Mouse (Mus musculus): ENCODE results near the gene Fdps. TPM values are rescaled to one million over a fixed set of nuclear protein-coding genes. Genes with fewer than 3 reads are reported as not detected.

The Fdps gene
- polyA plus RNA-seq (2014; fragmentation: Nextera tagmentation; extraction: Ambion mirVana): 183 and 205 TPM in 2 replicates

- H3K36me3 ChIP-seq (ENCODE audit: control insufficient read depth, insufficient read depth, low read length): peaks cover 30% of the 10 kb centered on the region
- H3K27me3 ChIP-seq (replicated peaks; ENCODE audit: control insufficient read depth, insufficient read depth, low read length): no peaks in the 10 kb centered on the region
- peak within 1 kb of the TSS; percentile 75 for H3K27ac ChIP-seq (replicated peaks; ENCODE audit: low read depth, low read length)
- under 1% methylated on average over 25 of the region's 26 CpGs for WGBS
- peak within 1 kb of the TSS; percentile 84 for H3K4me2 ChIP-seq (ENCODE audit: low read depth, low read length)
- ATAC-seq (ENCODE audit: low read depth) (peak; percentile 99), DNase-seq (ENCODE audit: low spot score) (peak; percentile 100)
- H3K4me3 ChIP-seq (ENCODE audit: low read depth, low read length): peak within 1 kb of the TSS; percentile 70
- H3K9ac ChIP-seq (ENCODE audit: low read depth, low read length): peak within 1 kb of the TSS; percentile 75
- no peaks in the 10 kb centered on the region for H3K9me3 ChIP-seq (ENCODE audit: control insufficient read depth, low read length)
- peaks cover 12% of the 10 kb centered on the region for H3K4me1 ChIP-seq (ENCODE audit: control insufficient read depth, insufficient read depth, low read length)
These were observed at the start of gene Fdps for GRCm38 (mm10) chr3:89101812-89102494. Fdps (minus strand) TSS chr3:89101959.

DNA sequence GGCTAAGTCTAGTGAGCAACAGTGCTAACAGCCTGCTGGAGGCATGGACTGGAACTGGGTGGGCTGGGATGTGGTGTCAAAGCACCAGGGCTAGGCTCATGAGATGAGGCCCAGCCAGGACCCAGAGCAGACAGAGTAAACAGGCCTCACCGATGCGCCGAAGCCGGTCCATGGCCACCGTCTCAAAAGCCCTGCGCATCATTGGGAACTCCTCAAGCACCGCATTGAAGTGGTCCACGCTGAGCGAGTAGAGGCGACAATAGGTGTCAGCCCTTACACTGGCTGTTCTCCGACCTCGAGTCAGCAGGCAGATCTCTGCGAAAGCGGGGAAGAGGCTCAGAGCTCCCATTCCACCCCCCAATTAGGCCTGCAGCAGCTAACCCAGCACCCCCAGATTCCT, 46.8 kb upstream of the Fdps start:
- H3K4me2 ChIP-seq (ENCODE audit: low read depth, low read length): no peak overlapping the region

DNA sequence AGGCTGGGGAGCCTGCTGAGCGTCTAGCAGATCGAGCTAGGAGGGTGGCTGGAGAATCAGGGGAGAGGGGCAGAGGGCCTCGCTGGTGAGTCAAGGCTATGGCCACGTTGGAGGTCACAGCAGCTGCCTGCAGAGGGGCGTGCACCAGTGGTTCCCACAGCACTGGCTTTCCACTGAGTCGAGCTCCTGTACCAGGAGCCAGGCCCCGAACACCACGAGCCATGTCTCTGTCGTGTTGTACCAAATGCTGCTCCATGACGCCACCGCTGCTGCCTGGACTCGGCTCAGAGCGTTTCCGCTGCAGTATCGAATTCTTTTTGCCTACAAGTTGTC, 46.2 kb upstream of the Fdps start:
- DNase-seq (ENCODE audit: low spot score) (no peak), ATAC-seq (ENCODE audit: low read depth) (peak; percentile 34)
- no peaks in the 10 kb centered on the region for H3K9me3 ChIP-seq (ENCODE audit: control insufficient read depth, low read length)
- H3K4me3 ChIP-seq (ENCODE audit: low read depth, low read length): peak overlapping the region; percentile 31
- H3K27me3 ChIP-seq (replicated peaks; ENCODE audit: control insufficient read depth, insufficient read depth, low read length): peaks cover 31% of the 10 kb centered on the region; the same call in 1 of the 2 replicates
- 6% methylated on average over 10 of the region's 15 CpGs for WGBS
- peak overlapping the region; percentile 51; the same call in 1 of the 2 replicates for H3K9ac ChIP-seq (ENCODE audit: low read depth, low read length)
- peak overlapping the region; percentile 57 for H3K4me2 ChIP-seq (ENCODE audit: low read depth, low read length)
- peaks cover 5% of the 10 kb centered on the region; the same call in 1 of the 2 replicates for H3K4me1 ChIP-seq (ENCODE audit: control insufficient read depth, insufficient read depth, low read length)
- no peaks in the 10 kb centered on the region for H3K36me3 ChIP-seq (ENCODE audit: control insufficient read depth, insufficient read depth, low read length)
- no peak overlapping the region for H3K27ac ChIP-seq (replicated peaks; ENCODE audit: low read depth, low read length)

More for the DNA sequence above, 46.8 kb upstream of the Fdps start:
- Histone ChIP-seq H3K36me3 (ENCODE audit: control insufficient read depth, insufficient read depth, low read length) (no peaks in the 10 kb centered on the region), H3K9me3 (ENCODE audit: control insufficient read depth, low read length) (no peaks in the 10 kb centered on the region), H3K9ac (ENCODE audit: low read depth, low read length) (no peak overlapping the region), H3K27ac (replicated peaks; ENCODE audit: low read depth, low read length) (no peak overlapping the region), H3K4me3 (ENCODE audit: low read depth, low read length) (no peak overlapping the region), H3K27me3 (replicated peaks; ENCODE audit: control insufficient read depth, insufficient read depth, low read length) (peaks cover 31% of the 10 kb centered on the region; the same call in 1 of the 2 replicates), H3K4me1 (ENCODE audit: control insufficient read depth, insufficient read depth, low read length) (peaks cover 5% of the 10 kb centered on the region; the same call in 1 of the 2 replicates)
- DNase-seq (ENCODE audit: low spot score) (no peak), ATAC-seq (ENCODE audit: low read depth) (no peak)
- WGBS: 66% methylated on average over 14 of the region's 14 CpGs

- H3K4me2 ChIP-seq (ENCODE audit: low read depth, low read length): peak overlapping the region; percentile 57
- peak overlapping the region; percentile 51; the same call in 1 of the 2 replicates for H3K9ac ChIP-seq (ENCODE audit: low read depth, low read length)
- ATAC-seq (ENCODE audit: low read depth) (peak; percentile 85), DNase-seq (ENCODE audit: low spot score) (no peak)
- peaks cover 5% of the 10 kb centered on the region; the same call in 1 of the 2 replicates for H3K4me1 ChIP-seq (ENCODE audit: control insufficient read depth, insufficient read depth, low read length)
- 24% methylated on average over 23 of the region's 26 CpGs for WGBS
- H3K4me3 ChIP-seq (ENCODE audit: low read depth, low read length): peak overlapping the region; percentile 31
- H3K27me3 ChIP-seq (replicated peaks; ENCODE audit: control insufficient read depth, insufficient read depth, low read length): peaks cover 31% of the 10 kb centered on the region; the same call in 1 of the 2 replicates
- no peaks in the 10 kb centered on the region for H3K36me3 ChIP-seq (ENCODE audit: control insufficient read depth, insufficient read depth, low read length)
- H3K27ac ChIP-seq (replicated peaks; ENCODE audit: low read depth, low read length): no peak overlapping the region
- H3K9me3 ChIP-seq (ENCODE audit: control insufficient read depth, low read length): no peaks in the 10 kb centered on the region
These were observed 45.6 kb upstream of the Fdps start for GRCm38 (mm10) chr3:89147101-89147978.

DNA sequence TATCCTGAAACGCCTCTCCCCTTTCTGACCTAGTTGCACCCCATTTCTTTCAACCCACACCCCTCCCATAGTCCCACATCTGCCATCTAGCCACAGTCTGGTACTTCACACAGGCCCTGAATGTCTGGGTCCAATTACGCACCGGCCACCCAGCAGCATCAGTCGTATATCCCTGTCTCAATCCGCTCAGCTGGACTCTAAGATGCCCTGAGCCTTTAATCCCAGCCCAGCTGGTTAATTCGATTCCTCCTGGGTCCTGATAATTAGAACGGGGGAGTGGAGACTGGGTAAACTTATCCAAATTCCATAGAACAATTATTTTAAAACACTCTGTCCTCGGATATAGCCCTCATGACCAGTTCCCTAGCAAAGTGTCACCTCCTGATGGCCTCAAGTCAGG, 43.8 kb upstream of the Fdps start:
- no peak for DNase-seq (ENCODE audit: low spot score)
- H3K4me1 ChIP-seq (ENCODE audit: control insufficient read depth, insufficient read depth, low read length): peaks cover 5% of the 10 kb centered on the region; the same call in 1 of the 2 replicates
- H3K36me3 ChIP-seq (ENCODE audit: control insufficient read depth, insufficient read depth, low read length): no peaks in the 10 kb centered on the region
- H3K4me3 ChIP-seq (ENCODE audit: low read depth, low read length): no peak overlapping the region
- no peaks in the 10 kb centered on the region for H3K9me3 ChIP-seq (ENCODE audit: control insufficient read depth, low read length)
- H3K27me3 ChIP-seq (replicated peaks; ENCODE audit: control insufficient read depth, insufficient read depth, low read length): peaks cover 28% of the 10 kb centered on the region; the same call in 1 of the 2 replicates
- 19% methylated on average over 8 of the region's 8 CpGs for WGBS
- H3K27ac ChIP-seq (replicated peaks; ENCODE audit: low read depth, low read length): no peak overlapping the region
- ATAC-seq (ENCODE audit: low read depth): peak; percentile 32; the same call in 1 of the 2 replicates
- no peak overlapping the region for H3K4me2 ChIP-seq (ENCODE audit: low read depth, low read length)
- no peak overlapping the region for H3K9ac ChIP-seq (ENCODE audit: low read depth, low read length)

DNA sequence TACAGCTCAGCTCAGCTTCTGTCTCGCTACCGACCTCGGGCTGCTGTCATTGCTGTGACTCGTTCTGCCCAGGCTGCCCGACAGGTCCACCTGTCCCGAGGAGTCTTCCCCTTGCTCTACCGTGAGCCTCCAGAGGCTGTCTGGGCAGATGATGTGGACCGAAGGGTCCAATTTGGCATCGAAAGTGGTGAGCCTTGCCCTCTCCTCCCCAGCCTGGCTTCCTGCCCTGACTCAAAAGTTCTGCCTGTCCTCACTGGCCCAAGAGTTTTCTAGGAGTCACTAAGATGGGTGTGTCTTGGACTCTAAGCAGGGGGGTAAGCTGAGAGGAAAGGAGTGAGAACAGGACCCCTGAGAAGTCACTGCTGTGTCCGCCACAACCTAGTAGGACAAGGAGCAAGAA, 43.1 kb upstream of the Fdps start:
- DNase-seq (ENCODE audit: low spot score): no peak
- Histone ChIP-seq H3K4me1 (ENCODE audit: control insufficient read depth, insufficient read depth, low read length) (peaks cover 5% of the 10 kb centered on the region; the same call in 1 of the 2 replicates), H3K9ac (ENCODE audit: low read depth, low read length) (no peak overlapping the region), H3K4me3 (ENCODE audit: low read depth, low read length) (no peak overlapping the region), H3K9me3 (ENCODE audit: control insufficient read depth, low read length) (no peaks in the 10 kb centered on the region), H3K27ac (replicated peaks; ENCODE audit: low read depth, low read length) (no peak overlapping the region), H3K36me3 (ENCODE audit: control insufficient read depth, insufficient read depth, low read length) (no peaks in the 10 kb centered on the region), H3K4me2 (ENCODE audit: low read depth, low read length) (no peak overlapping the region), H3K27me3 (replicated peaks; ENCODE audit: control insufficient read depth, insufficient read depth, low read length) (peaks cover 22% of the 10 kb centered on the region; the same call in 1 of the 2 replicates)
- 86% methylated on average over 10 of the region's 10 CpGs for WGBS
- no peak for ATAC-seq (ENCODE audit: low read depth)

DNA sequence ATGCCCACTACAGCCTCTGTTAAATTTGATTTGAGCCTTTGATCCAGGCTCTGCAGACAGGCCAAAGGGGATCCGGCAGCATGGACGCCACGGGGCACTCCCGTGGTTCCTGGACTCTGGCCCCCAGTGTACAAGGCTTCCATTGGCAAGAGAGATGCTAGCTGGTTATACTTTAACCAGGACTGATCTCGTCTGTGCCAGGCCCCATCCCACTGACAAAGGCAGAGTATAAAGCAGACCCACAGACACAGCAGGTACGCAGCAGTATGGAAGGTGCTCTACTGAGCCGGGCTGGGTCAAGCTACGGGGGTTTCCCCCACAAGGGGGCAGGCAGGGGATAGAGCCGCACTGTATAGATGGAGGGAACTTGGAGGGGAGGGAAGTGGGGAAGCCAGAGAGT, 34.6 kb upstream of the Fdps start:
- DNase-seq (ENCODE audit: low spot score): no peak
- H3K27ac ChIP-seq (replicated peaks; ENCODE audit: low read depth, low read length): no peak overlapping the region
- H3K4me3 ChIP-seq (ENCODE audit: low read depth, low read length): no peak overlapping the region
- H3K9ac ChIP-seq (ENCODE audit: low read depth, low read length): no peak overlapping the region
- H3K4me2 ChIP-seq (ENCODE audit: low read depth, low read length): no peak overlapping the region
- 34% methylated on average over 9 of the region's 9 CpGs for WGBS
- peak; percentile 57; the same call in 1 of the 2 replicates for ATAC-seq (ENCODE audit: low read depth)
- H3K9me3 ChIP-seq (ENCODE audit: control insufficient read depth, low read length): no peaks in the 10 kb centered on the region
- no peaks in the 10 kb centered on the region for H3K36me3 ChIP-seq (ENCODE audit: control insufficient read depth, insufficient read depth, low read length)
- H3K4me1 ChIP-seq (ENCODE audit: control insufficient read depth, insufficient read depth, low read length): no peaks in the 10 kb centered on the region
- H3K27me3 ChIP-seq (replicated peaks; ENCODE audit: control insufficient read depth, insufficient read depth, low read length): no peaks in the 10 kb centered on the region

- Histone ChIP-seq H3K36me3 (ENCODE audit: control insufficient read depth, insufficient read depth, low read length) (no peaks in the 10 kb centered on the region), H3K4me3 (ENCODE audit: low read depth, low read length) (no peak within 1 kb of the TSS), H3K9ac (ENCODE audit: low read depth, low read length) (no peak within 1 kb of the TSS), H3K4me2 (ENCODE audit: low read depth, low read length) (no peak within 1 kb of the TSS), H3K27ac (replicated peaks; ENCODE audit: low read depth, low read length) (no peak within 1 kb of the TSS), H3K4me1 (ENCODE audit: control insufficient read depth, insufficient read depth, low read length) (no peaks in the 10 kb centered on the region), H3K27me3 (replicated peaks; ENCODE audit: control insufficient read depth, insufficient read depth, low read length) (no peaks in the 10 kb centered on the region), H3K9me3 (ENCODE audit: control insufficient read depth, low read length) (no peaks in the 10 kb centered on the region)
- ATAC-seq (ENCODE audit: low read depth): no peak
- DNase-seq (ENCODE audit: low spot score): no peak
- WGBS: 66% methylated on average over 3 of the region's 3 CpGs
These were observed 34.2 kb upstream of the Fdps start, which contains the start of gene Pklr for GRCm38 (mm10) chr3:89135958-89136357. Pklr (plus strand) TSS chr3:89136142.

All from embryonic facial prominence, embryonic 14.5 days (tissue).